Mouse (Mus musculus) skeletal muscle tissue, postnatal 0 days (tissue): ENCODE data around the gene Coro1c. TPM values are rescaled to one million over a fixed set of nuclear protein-coding genes. Genes with fewer than 3 reads are reported as not detected.

ENCODE experiments used
- polyA plus RNA-seq: library from polyadenylated mRNA; unstranded; fragments of >200 nt; fragmentation: Nextera tagmentation; extraction: Ambion mirVana; gene quantifications from 2 replicates; pipeline ENCODE4 v1.2.1, GENCODE M21; 2015

Coro1c gene
- polyA plus RNA-seq = 31.3 and 38.3 TPM in 2 replicates

DNA sequence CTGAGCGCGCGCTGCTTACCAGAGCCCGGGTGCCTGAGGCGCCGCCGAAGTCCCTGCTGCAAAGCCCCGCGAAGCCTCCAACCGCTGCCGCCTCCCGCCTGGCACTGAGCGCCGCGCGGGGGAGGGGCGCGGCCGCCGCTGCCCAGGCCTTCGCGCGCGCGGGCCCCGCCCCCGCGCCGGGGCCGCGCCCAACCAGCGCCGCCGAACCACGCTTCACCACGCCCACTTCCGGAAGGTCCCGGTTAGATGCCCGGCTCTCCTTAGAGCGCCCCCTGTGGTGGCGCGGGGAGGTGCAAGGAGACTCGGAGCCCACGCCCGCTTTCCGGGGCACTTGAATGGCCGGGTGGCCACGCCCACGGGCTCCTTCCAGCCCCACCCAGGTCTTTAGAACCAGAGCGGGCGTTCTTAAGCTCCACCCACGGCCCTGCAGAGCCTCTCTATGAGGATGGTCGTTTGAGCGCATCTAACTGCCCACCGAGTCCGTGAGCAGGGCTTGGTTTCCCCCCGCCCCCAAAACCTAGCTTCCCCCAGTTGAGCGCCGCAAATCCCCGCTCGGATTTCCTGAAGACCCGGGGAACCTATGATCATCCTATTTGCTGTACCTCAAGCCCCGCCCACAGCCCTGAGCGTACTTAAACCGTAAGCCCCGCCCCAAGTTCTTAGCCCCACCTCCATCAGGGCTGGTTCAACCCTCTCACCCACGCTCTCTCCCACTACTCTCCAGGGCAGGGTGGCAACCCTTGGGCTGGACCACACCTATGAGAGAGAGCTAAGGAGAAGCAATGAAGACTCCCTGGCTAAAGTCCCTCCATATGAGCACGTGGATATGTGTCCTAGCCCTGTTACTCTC is at the start of gene Coro1c:
Gene Coro1c (minus strand): TSS at position 167 of the 850 bp plus-strand sequence.

GRCm38 (mm10) chr5:113832490-113832901 is 76.1 kb downstream of the Coro1c start, which contains the start of gene Selplg:
Selplg (minus strand) TSS chr5:113832644.

GRCm38 (mm10) chr5:113800280-113800679 is 108.3 kb downstream of the Coro1c start, which contains the start of gene Tmem119:
Tmem119 (minus strand) TSS chr5:113800516.

Other genes starting within 250 kb of the Coro1c start
- gene 1700069L16Rik, start 184.0 kb downstream of the Coro1c start, polyA plus RNA-seq = not detected in 2 replicates
- 3.7 and 5.1 TPM in 2 replicates for gene Ficd, start 173.0 kb downstream of the Coro1c start, polyA plus RNA-seq
- 9.7 and 10.8 TPM in 2 replicates for gene Sart3, start 136.2 kb downstream of the Coro1c start, polyA plus RNA-seq
- 125 and 137 TPM in 2 replicates for gene Iscu, start 136.0 kb downstream of the Coro1c start, polyA plus RNA-seq
- 35.7 and 42.6 TPM in 2 replicates for gene Tmem119, start 108.2 kb downstream of the Coro1c start, polyA plus RNA-seq
- gene Selplg, start 76.1 kb downstream of the Coro1c start, polyA plus RNA-seq = 4.5 and 5.2 TPM in 2 replicates
- gene Ssh1, start 85.1 kb upstream of the Coro1c start, polyA plus RNA-seq = 5.6 and 6.1 TPM in 2 replicates
- gene Dao, start 94.9 kb upstream of the Coro1c start, polyA plus RNA-seq = not detected in 2 replicates
- gene Usp30, start 156.7 kb upstream of the Coro1c start, polyA plus RNA-seq = 5.4 and 5.5 TPM in 2 replicates
- not detected in 2 replicates for gene Svop, start 182.8 kb upstream of the Coro1c start, polyA plus RNA-seq
- 3.9 TPM in 2 replicates for gene Alkbh2, start 219.5 kb upstream of the Coro1c start, polyA plus RNA-seq
- 9.8 and 11.2 TPM in 2 replicates for gene Ung, start 221.6 kb upstream of the Coro1c start, polyA plus RNA-seq
- 9.2 and 12.0 TPM in 2 replicates for gene Acacb, start 237.8 kb upstream of the Coro1c start, polyA plus RNA-seq